Mouse (Mus musculus) neural tube, embryonic 15.5 days (tissue): ENCODE data around the gene Bcas2. TPM values are rescaled to one million over a fixed set of nuclear protein-coding genes. Genes with fewer than 3 reads are reported as not detected.
A peak's percentile ranks its signal among the peaks of the same experiment; 100 is the strongest.
"Not testable (repeated sequence)": the region's sequence is repeated elsewhere in the genome, so short reads cannot be mapped to it uniquely, and the experiment has no call there.

Experiments
- ATAC-seq: fragments of 200-750 bp; cut with Nextera tagmentation; 2 replicates; pipeline ENCODE4 v1.8.0; 2017; ENCODE audit warnings: mild to moderate bottlenecking, moderate TSS enrichment, moderate library complexity; ENCODE audit not compliant: low FRiP score
- H3K27ac ChIP-seq: fragments of 300-500 bp; sonication (generic); replicated peaks from 2 replicates; pipeline ENCODE4 v1.5.1; 2015; ENCODE audit warnings: mild to moderate bottlenecking, inconsistent platforms
- H3K27me3 ChIP-seq: fragments of 300-500 bp; sonication (generic); replicated peaks from 2 replicates; pipeline ENCODE4 v1.6.1; 2015; ENCODE audit warnings: inconsistent platforms
- H3K36me3 ChIP-seq: fragments of 300-500 bp; sonication (generic); 2 replicates; pipeline ENCODE4 v1.6.1; 2015; ENCODE audit warnings: inconsistent platforms
- H3K4me1 ChIP-seq: fragments of 300-500 bp; sonication (generic); 2 replicates; pipeline ENCODE4 v1.6.1; 2015; ENCODE audit warnings: inconsistent platforms
- H3K4me2 ChIP-seq: fragments of 300-500 bp; sonication (generic); 2 replicates; pipeline ENCODE4 v1.6.1; 2015; ENCODE audit warnings: inconsistent platforms, mild to moderate bottlenecking, moderate library complexity
- H3K4me3 ChIP-seq: fragments of 300-500 bp; sonication (generic); replicated peaks from 2 replicates; pipeline ENCODE4 v1.5.1; 2015; ENCODE audit warnings: mild to moderate bottlenecking, inconsistent platforms
- H3K9ac ChIP-seq: fragments of 300-500 bp; sonication (generic); replicated peaks from 2 replicates; pipeline ENCODE4 v1.6.1; 2015; ENCODE audit warnings: mild to moderate bottlenecking, inconsistent platforms
- H3K9me3 ChIP-seq: fragments of 300-500 bp; sonication (generic); replicated peaks from 2 replicates; pipeline ENCODE4 v1.6.1; 2016; ENCODE audit warnings: inconsistent platforms
- WGBS: fragments of 180-500 bp; shearing (Covaris S2); methylation state at CpG from one replicate; pipeline ENCODE4 v1.1.7; 2015; ENCODE audit warnings: mixed read lengths; 5-methylcytosine and 5-hydroxymethylcytosine counted together
- polyA plus RNA-seq: library from polyadenylated mRNA; unstranded; fragments of >200 nt; fragmentation: Nextera tagmentation; extraction: Ambion mirVana; gene quantifications from 2 replicates; pipeline ENCODE4 v1.2.1, GENCODE M21; 2015

The Bcas2 gene
- polyA plus RNA-seq, 1 experiment from 2014 or later = 199 TPM

DNA sequence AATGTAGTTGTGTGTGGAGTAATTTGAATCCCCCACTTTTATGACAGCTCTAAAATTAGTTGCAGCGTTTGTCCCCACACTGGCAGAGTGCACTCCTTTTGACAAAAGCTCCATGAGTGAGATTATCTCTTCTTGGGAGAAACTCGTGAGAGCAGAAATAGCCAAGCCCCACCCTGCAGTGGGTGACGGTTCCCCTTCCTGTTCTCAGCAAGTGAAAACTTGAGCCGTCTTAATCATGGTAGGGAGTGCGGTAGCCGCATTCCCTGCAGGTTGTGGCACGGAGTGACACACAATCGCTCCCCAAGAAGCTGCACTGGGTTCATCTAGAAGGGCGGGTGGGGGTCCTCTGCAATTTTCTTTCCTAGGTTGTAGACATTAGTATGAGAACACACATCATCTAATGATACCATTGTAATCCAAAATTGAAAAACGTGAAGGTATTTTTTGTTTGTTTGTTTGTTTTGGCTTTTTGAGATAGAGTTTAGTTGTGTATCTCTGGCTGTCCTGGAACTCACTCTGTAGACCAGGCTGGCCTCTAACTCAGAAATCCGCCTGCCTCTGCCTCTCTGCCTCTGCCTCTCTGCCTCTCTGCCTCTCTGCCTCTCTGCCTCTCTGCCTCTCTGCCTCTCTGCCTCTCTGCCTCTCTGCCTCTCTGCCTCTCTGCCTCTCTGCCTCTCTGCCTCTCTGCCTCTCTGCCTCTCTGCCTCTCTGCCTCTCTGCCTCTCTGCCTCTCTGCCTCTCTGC lies 31.2 kb upstream of the Bcas2 start:
- H3K4me2 ChIP-seq, H3K4me1 ChIP-seq, ATAC-seq, H3K9me3 ChIP-seq, H3K9ac ChIP-seq, H3K27me3 ChIP-seq, H3K4me3 ChIP-seq, H3K36me3 ChIP-seq, H3K27ac ChIP-seq: not testable (repeated sequence)
- WGBS = 60% methylated on average over 11 of the region's 11 CpGs

GRCm38 (mm10) chr3:103141287-103141686 lies 30.2 kb upstream of the Bcas2 start:
- Histone ChIP-seq H3K36me3 (no peaks in the 10 kb centered on the region), H3K4me2 (no peak overlapping the region), H3K4me3 (no peak overlapping the region), H3K27ac (no peak overlapping the region), H3K9ac (no peak overlapping the region), H3K27me3 (no peaks in the 10 kb centered on the region), H3K4me1 (no peaks in the 10 kb centered on the region), H3K9me3 (no peaks in the 10 kb centered on the region)
- no peak for ATAC-seq
- WGBS = 85% methylated on average over 11 of the region's 11 CpGs

DNA sequence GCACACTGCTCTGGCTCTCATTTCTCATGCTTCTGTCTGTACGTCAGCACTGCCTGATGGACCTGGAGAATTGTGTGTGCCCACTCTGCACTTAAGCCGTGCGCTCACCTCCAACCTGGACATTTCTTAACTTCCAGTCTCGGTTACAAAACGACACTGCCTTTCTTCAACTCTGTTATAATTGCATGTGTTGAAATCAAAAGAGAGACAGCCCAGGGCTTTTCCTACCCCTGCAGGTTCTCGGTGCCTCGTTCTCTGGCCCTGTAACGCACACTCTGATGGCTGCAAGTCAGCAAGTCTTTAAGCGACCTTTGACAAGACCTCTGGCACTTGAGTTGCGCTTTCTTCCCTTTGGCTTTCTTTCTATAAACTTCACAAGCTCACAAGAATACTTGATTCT lies 29.1 kb upstream of the Bcas2 start:
- no peaks in the 10 kb centered on the region for H3K27me3 ChIP-seq
- H3K4me1 ChIP-seq = peaks cover 4% of the 10 kb centered on the region; the same call in 1 of the 2 replicates
- no peaks in the 10 kb centered on the region for H3K36me3 ChIP-seq
- H3K9ac ChIP-seq = no peak overlapping the region
- 90% methylated on average over 10 of the region's 10 CpGs for WGBS
- no peak overlapping the region for H3K4me3 ChIP-seq
- H3K9me3 ChIP-seq = no peaks in the 10 kb centered on the region
- H3K27ac ChIP-seq = no peak overlapping the region
- no peak overlapping the region for H3K4me2 ChIP-seq
- no peak for ATAC-seq

DNA sequence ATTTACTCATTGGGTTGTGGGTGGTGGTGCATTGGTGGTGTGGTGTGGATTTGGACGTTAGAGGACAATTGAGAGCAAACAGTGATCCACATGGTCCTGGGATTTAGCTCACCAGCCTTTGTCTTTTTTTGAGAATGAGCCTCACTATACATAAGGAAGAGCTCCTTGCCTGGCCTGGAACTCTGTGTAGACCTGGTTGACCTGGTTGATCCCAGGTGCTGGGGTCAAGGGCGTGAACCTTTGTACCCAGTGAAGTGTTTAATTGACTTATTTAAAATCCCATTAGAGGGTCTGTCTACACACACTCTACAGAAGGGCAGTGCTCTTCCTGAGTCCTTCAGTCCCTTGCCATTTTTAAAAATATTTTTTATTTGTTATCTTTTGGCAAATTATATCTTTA lies 26.1 kb upstream of the Bcas2 start:
- Histone ChIP-seq H3K4me3 (no peak overlapping the region), H3K9ac (no peak overlapping the region), H3K36me3 (no peaks in the 10 kb centered on the region), H3K9me3 (no peaks in the 10 kb centered on the region), H3K4me1 (peaks cover 4% of the 10 kb centered on the region; the same call in 1 of the 2 replicates), H3K4me2 (no peak overlapping the region), H3K27ac (no peak overlapping the region), H3K27me3 (no peaks in the 10 kb centered on the region)
- ATAC-seq = no peak
- 74% methylated on average over 2 of the region's 2 CpGs for WGBS

DNA sequence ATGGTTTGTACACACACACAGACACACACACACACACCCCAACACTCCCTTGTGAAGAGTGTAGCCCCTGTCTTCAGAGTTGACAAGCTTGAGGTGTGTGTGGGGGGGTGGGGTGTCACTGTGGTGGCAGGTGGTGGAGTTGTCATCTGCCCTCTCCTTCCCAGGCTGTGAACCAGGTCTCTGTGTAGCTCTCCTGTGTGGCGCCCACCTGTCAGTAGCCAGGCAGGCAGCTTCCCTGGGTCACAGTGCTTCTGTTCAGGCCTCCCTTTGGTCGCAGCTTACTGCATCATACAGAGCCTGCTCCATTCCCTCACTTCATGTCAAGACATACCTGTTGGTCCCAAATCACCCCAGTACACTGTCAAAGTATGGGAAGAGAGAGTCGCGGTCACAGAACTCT lies 25.7 kb upstream of the Bcas2 start:
- H3K4me3 ChIP-seq = no peak overlapping the region
- peaks cover 4% of the 10 kb centered on the region; the same call in 1 of the 2 replicates for H3K4me1 ChIP-seq
- ATAC-seq = no peak
- no peak overlapping the region for H3K4me2 ChIP-seq
- H3K27me3 ChIP-seq = no peaks in the 10 kb centered on the region
- WGBS = 78% methylated on average over 4 of the region's 4 CpGs
- no peaks in the 10 kb centered on the region for H3K9me3 ChIP-seq
- H3K27ac ChIP-seq = no peak overlapping the region
- no peaks in the 10 kb centered on the region for H3K36me3 ChIP-seq
- H3K9ac ChIP-seq = no peak overlapping the region

DNA sequence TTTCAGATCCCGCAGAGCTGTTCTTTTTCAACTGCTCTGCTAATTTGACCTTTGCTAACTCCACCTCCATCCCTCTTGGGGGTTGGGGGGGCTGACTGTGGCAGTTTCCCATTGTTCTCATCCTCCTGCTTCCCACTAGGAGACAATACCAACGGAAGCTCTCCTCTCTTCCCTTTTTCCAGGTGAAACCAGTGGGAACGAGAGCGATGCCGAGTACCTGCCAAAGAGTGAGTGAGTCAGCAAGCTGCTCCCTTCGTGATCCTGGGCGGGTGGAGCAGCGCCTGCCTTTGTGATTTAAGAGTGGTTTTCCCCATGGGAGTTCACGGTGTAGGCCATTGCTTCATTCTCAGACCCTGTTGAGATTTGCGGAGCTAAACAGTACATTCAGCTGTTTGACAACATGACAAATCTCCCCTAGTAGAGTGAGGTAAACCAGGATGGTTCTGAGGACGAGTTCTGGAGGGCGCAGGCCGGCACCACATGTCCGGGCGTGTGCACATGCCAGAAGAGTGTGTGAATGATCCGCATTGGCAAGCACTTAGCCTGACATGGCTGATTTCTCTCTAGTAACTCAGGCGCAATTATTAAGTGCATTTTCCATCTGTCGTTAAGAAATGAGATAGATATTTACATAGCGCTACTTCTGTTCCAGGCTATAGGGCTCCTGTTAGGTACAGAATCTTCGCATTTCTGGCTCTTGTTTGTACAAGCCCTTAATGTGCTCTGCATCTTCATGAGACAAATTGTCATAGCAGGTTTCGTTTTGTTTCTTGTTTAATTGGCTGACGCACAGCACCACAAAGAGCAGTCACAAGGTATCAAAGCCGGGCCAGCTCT lies 24.9 kb upstream of the Bcas2 start:
- no peak for ATAC-seq
- H3K4me3 ChIP-seq = no peak overlapping the region
- no peaks in the 10 kb centered on the region for H3K27me3 ChIP-seq
- WGBS = 55% methylated on average over 23 of the region's 23 CpGs
- H3K36me3 ChIP-seq = no peaks in the 10 kb centered on the region
- H3K9ac ChIP-seq = no peak overlapping the region
- peaks cover 4% of the 10 kb centered on the region; the same call in 1 of the 2 replicates for H3K4me1 ChIP-seq
- H3K27ac ChIP-seq = no peak overlapping the region
- no peaks in the 10 kb centered on the region for H3K9me3 ChIP-seq
- H3K4me2 ChIP-seq = no peak overlapping the region

GRCm38 (mm10) chr3:103147775-103148174 lies 23.7 kb upstream of the Bcas2 start:
- peaks cover 4% of the 10 kb centered on the region; the same call in 1 of the 2 replicates for H3K4me1 ChIP-seq
- no peaks in the 10 kb centered on the region for H3K36me3 ChIP-seq
- H3K9me3 ChIP-seq = no peaks in the 10 kb centered on the region
- no peak overlapping the region for H3K27ac ChIP-seq
- no peak overlapping the region for H3K4me3 ChIP-seq
- no peak overlapping the region for H3K9ac ChIP-seq
- 84% methylated on average over 4 of the region's 4 CpGs for WGBS
- ATAC-seq = no peak
- no peak overlapping the region for H3K4me2 ChIP-seq
- H3K27me3 ChIP-seq = no peaks in the 10 kb centered on the region

DNA sequence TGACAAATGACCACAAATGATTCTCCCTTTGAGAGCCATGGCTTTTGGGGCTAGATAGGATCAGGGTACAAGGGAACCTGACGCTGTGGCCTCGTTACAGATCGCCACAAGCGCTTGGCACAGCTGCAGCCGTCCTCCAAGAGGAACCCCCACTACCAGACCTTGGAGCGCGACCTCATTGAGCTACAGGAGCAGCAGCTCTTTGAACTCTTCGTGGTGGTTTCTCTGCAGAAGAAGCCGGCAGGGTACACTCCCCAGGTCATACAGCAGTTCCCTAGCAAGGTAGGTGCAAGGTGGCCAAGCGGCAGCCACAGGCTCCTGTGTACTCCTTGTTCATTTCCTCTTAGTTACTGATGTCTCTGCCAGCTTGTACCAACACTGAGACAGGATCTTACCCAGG lies 22.5 kb upstream of the Bcas2 start:
- Histone ChIP-seq H3K9ac (no peak overlapping the region), H3K4me3 (no peak overlapping the region), H3K36me3 (no peaks in the 10 kb centered on the region), H3K27ac (no peak overlapping the region), H3K4me2 (no peak overlapping the region), H3K27me3 (no peaks in the 10 kb centered on the region), H3K4me1 (peaks cover 4% of the 10 kb centered on the region; the same call in 1 of the 2 replicates), H3K9me3 (no peaks in the 10 kb centered on the region)
- 84% methylated on average over 10 of the region's 10 CpGs for WGBS
- no peak for ATAC-seq

GRCm38 (mm10) chr3:103153761-103154160 lies 17.7 kb upstream of the Bcas2 start:
- Histone ChIP-seq H3K4me2 (no peak overlapping the region), H3K4me1 (no peaks in the 10 kb centered on the region), H3K4me3 (no peak overlapping the region), H3K36me3 (no peaks in the 10 kb centered on the region), H3K27me3 (no peaks in the 10 kb centered on the region), H3K9me3 (no peaks in the 10 kb centered on the region), H3K9ac (no peak overlapping the region), H3K27ac (no peak overlapping the region)
- ATAC-seq = no peak

DNA sequence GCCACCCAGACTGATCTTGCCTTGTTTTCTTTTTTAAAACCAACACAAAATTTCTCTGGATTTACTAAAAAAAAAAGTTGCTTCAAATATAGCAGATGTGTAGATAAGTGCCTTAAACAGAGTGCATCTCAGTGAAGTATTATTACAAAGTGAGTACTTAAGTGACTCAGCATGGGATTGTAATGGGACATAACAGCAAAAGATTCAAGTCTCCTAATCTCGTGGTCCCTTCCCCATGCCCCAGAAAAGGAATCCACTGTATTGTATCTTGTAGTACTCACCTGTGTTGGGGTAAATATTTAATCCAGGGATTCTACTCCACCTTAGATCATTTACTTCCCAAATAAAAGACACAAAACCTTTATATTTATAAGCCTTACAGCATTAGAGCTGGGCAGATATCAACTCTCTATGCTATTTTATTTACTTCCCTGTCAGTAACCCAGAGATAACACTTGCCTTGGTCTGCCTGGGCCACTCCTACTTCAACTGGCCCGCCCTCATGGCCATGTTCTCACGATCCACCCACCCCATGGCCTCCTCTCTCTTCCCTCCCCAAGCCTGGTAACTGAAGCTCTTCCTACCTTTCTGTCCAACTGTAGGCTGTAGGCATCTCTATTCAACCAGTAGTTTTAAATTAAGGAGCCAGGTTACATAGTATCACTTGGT lies 12.1 kb upstream of the Bcas2 start:
- H3K27ac ChIP-seq = no peak overlapping the region
- ATAC-seq = no peak
- 79% methylated on average over 3 of the region's 3 CpGs for WGBS
- no peaks in the 10 kb centered on the region for H3K27me3 ChIP-seq
- no peaks in the 10 kb centered on the region for H3K9me3 ChIP-seq
- H3K4me3 ChIP-seq = no peak overlapping the region
- no peak overlapping the region for H3K4me2 ChIP-seq
- no peaks in the 10 kb centered on the region for H3K36me3 ChIP-seq
- H3K4me1 ChIP-seq = no peaks in the 10 kb centered on the region
- no peak overlapping the region for H3K9ac ChIP-seq

GRCm38 (mm10) chr3:103169771-103170170 lies 1.7 kb upstream of the Bcas2 start:
- H3K4me2 ChIP-seq = no peak overlapping the region
- H3K4me3 ChIP-seq = no peak overlapping the region
- no peak overlapping the region for H3K9ac ChIP-seq
- ATAC-seq = 0 out of 2 replicates have a peak, but pooled peaks have one; percentile 12
- no peaks in the 10 kb centered on the region for H3K9me3 ChIP-seq
- H3K4me1 ChIP-seq = peaks cover 25% of the 10 kb centered on the region
- no peak overlapping the region for H3K27ac ChIP-seq
- WGBS = 13% methylated on average over 4 of the region's 4 CpGs
- no peaks in the 10 kb centered on the region for H3K27me3 ChIP-seq
- H3K36me3 ChIP-seq = peaks cover 13% of the 10 kb centered on the region
